In genomic region chr8:121788786-121789185, GRCm38 (mm10) we compare ENCODE assay signal across 23 mouse cellular contexts. TPM values are rescaled to one million over a fixed set of nuclear protein-coding genes. Genes with fewer than 3 reads are reported as not detected.
DNase-seq lines count a peak whose midpoint lies in the region; ATAC-seq lines count a peak whose summit lies in the region.
"Had no signal": no experiment of that assay in that cellular context is flagged by ENCODE, and none has a peak within 500 bp of the region (broad histone marks: within the 10 kb centered on the region; RNA-seq: fewer than 3 reads in every experiment).

No protein-coding gene starts in this region.

- ATAC-seq in CD4-positive, CD25-positive, alpha-beta regulatory T cell, adult 4 months, result peak; percentile 45
- ATAC-seq: activated CD4-positive, CD25-positive, alpha-beta regulatory T cell, adult 4 months; forebrain, embryonic 14.5 days; intestine, embryonic 16.5 days; Patski had no signal

- no peaks in the 10 kb centered on the region for H3K27me3 ChIP-seq in splenic B cell, adult 2 months (ENCODE audit: control insufficient read depth, insufficient read depth, low read length, poor library complexity, severe bottlenecking)
- H3K27me3 ChIP-seq: embryonic facial prominence, embryonic 15.5 days; heart, embryonic 15.5 days had no signal

- DNase-seq in adrenal gland, postnatal 10 days, result peak; percentile 27
- no peak for DNase-seq in adrenal gland, postnatal 14 days
- peak; percentile 35 to 40 for DNase-seq in spleen, adult 18-20 months
- no peak for DNase-seq in spleen, adult 12 weeks (ENCODE audit: low spot score)
- DNase-seq in splenic B cell, adult 2 months (ENCODE audit: low read depth, low spot score), result peak; percentile 52
- DNase-seq in kidney, postnatal 14 days, result no peak
- no peak for DNase-seq in retina, embryonic 14.5 days (ENCODE audit: low spot score)
- DNase-seq: adrenal gland, adult 8-10 months; cerebellum, adult 18-20 months; cerebellum, adult 9-11 months; gastrocnemius, postnatal 36 days; heart, adult 11 months; heart, postnatal 14 days had no signal

- H3K36me3 ChIP-seq in splenic B cell, adult 2 months (ENCODE audit: control insufficient read depth, insufficient read depth, low read length, poor library complexity, severe bottlenecking), result no peaks in the 10 kb centered on the region
- H3K36me3 ChIP-seq: embryonic facial prominence, embryonic 15.5 days; heart, embryonic 15.5 days had no signal

RNA-seq across cellular contexts. Expression of gene Klhdc4, which starts 40.6 kb away (rescaled TPM):
- total RNA-seq in adrenal gland, postnatal 10 days (2021), result 10 to 100 TPM; 18.0 to 20.4 TPM
- 20.4 and 22.3 TPM in 2 replicates for total RNA-seq in adrenal gland, postnatal 14 days (2021)
- polyA plus RNA-seq in CD4-positive, CD25-positive, alpha-beta regulatory T cell, adult 4 months (2017; shearing (Covaris generic)), result 10 to 100 TPM; 28.0 to 40.9 TPM

RNA-seq across cellular contexts. Expression of gene Jph3, which starts 59.4 kb away (rescaled TPM):
- total RNA-seq in adrenal gland, postnatal 10 days (2021), result 1 to 10 TPM; 2.7 to 4.6 TPM
- total RNA-seq in adrenal gland, postnatal 14 days (2021), result 2.1 and 2.7 TPM in 2 replicates
- polyA plus RNA-seq in CD4-positive, CD25-positive, alpha-beta regulatory T cell, adult 4 months (2017; shearing (Covaris generic)), result under 1 TPM in 1 of 2 experiments, not detected in 1; 0.12 TPM
- total RNA-seq: gastrocnemius, adult 8-10 months; gastrocnemius, postnatal 36 days; heart, postnatal 14 days; hematopoietic stem cell, adult 5-6 weeks had no signal
- polyA plus RNA-seq: erythroblast, embryonic 14.5 days had no signal

Comparison
In these comparisons a context has a peak if more than half of its experiments do, and no peak if none do; other contexts are left out.
1. DNase-seq: peak in adrenal gland, postnatal 10 days (single experiment), spleen, adult 18-20 months (2 of 2) and splenic B cell, adult 2 months (single experiment); none in adrenal gland, postnatal 14 days (single experiment), spleen, adult 12 weeks (single experiment), kidney, postnatal 14 days (single experiment) and retina, embryonic 14.5 days (single experiment).